Mouse (Mus musculus) thymus, adult 18-20 months (tissue): Measurements from ENCODE around the gene Wdr1.
A peak's percentile ranks its signal among the peaks of the same experiment; 100 is the strongest.
"Not testable (repeated sequence)": the region's sequence is repeated elsewhere in the genome, so short reads cannot be mapped to it uniquely, and the experiment has no call there.

Experiments
- DNase-seq, 2 experiments: peaks; one replicate each; pipeline ENCODE4 v3.0.0; 2022; ENCODE audit warnings: mixed read lengths in 2 of 2

The Wdr1 gene

DNA sequence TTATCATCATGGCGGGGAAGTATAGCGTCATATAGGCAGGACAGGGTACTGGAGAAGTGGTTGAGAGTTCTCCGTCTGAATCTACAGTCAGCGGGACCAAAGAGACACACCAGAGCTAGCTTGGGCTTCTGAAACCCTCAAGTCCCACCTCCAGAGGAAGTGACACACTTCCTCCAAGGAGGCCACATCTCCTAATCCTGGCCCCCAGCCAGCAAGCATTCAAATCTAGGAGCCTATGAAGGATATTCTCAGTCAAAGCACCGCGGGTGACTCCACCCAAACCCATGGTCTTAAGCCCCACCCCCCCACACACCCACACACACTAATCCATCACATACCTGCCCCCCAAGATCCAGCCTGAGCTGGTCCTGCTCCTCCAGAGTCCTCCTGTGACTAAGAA is 69.1 kb downstream of the Wdr1 start:
- no peak for DNase-seq

DNA sequence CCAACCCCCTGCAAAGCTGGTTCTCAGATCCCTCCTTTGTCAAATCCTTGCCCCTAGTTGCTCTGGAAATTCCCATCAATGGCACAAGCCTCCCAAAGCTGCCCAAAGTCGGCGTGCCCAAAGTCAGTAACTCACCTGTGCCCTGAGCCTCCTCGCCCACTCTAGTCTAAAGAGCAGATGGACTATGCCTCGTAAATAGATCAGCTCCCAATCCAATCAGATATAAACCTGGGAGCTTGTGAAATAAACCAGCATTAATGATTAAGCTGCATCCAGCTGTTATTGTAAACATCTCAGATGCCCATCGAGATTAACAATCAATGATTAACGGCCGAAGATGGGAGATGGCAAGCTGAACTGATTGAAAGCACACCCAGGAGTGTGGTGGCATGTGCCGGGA is 71.3 kb downstream of the Wdr1 start:
- no peak for DNase-seq

DNA sequence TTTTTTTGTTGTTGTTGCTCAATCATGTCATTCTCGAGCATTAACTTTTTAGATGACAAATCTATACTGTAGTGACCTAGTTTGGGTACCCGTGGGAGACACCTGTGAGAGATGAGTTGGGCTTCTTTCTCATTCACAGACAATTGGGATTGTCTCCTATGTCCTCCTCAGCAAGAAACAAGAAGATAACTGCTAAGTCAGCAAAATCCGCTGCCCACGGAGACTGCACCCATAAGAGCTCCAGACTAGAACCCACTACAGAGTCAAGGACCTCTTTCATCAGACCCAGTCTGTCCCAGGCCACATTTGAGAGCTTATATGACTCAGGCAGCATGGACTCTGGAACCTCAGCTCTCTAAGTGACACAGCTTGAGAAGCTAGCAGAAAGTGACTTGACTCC is 73.3 kb downstream of the Wdr1 start:
- DNase-seq, result no peak

DNA sequence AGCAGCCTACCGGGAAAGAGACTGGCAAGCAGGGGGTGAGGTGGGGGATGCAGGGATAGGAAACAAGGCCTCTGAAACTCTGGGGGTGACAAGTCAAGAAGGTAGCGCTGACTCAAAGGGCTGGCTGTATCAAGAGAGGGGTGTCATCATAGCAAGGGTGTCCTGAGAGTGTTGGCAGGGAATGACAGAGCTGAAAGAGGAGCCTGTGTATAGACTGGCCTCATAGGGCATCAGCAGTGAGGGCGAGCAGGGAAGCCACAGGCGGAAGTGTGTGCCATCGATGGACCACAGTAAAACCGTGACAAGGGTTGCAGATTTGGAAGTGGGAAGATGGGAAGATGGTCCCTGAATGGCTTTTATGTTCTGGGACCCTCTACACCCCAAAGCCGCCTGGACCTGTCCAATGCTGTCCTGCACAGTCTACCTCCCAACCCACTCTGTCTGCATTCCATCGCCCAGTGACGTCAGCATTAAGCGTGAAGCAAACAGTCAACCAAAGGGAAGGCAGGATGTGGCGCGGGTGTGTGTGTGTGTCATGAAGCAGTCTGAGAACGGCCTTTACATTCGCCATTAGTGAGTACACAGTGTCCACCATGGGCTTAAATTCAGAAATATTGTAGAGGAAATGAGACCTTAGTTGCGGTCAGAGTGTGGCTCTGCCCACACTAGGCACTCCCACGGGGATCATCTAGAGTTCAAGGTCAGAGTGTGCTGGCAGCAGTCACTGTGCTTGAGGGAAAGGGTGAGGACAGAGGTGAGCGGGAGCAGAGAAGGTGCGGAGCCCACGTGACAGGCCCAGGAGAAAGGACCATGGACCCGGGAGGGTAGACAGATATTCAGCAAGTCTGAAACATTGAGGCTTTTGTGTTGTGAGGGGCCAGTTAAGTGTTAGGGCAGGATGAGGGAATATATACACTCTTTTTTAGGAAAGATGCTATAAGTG is 74.1 kb downstream of the Wdr1 start:
- no peak for DNase-seq

DNA sequence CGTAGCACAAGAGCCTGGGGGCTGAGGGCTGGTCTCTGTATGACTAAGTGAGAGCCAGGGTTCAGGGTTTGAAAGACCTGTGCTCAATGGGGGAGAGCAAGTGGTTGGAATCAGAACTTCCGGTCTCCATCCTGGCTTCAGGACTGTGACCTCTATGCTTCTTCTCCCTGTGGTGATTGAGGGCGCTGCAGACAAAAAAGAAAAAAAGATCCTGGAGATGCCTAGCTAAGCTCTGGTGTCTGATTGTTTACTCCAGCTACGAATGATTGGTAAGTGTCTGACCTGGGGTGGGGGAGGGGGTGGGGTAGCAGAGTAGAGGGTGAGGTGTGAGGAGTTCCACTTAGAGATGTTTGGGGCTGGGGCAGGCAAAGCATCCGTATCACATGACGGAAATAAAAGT is 75.0 kb downstream of the Wdr1 start:
- DNase-seq, result no peak

DNA sequence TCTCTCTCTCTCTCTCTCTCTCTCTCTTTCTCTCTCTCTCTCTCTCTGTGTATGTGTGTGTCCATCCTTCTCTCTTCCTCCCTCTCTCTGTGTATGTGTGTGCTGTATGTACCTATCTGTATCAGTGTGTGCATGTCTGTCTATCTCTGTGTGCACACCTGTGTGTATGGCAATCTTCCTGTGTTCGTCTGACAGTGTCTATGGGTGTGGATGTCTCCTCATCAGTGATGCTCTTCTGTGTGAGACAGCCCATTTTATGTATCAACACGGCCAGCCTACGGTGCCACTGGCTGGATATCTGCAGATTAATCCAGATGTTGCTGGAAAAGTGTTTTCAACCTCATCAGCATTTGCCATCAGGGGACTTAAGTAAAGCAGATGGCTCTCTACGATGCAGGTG is 75.8 kb downstream of the Wdr1 start:
- no peak for DNase-seq

DNA sequence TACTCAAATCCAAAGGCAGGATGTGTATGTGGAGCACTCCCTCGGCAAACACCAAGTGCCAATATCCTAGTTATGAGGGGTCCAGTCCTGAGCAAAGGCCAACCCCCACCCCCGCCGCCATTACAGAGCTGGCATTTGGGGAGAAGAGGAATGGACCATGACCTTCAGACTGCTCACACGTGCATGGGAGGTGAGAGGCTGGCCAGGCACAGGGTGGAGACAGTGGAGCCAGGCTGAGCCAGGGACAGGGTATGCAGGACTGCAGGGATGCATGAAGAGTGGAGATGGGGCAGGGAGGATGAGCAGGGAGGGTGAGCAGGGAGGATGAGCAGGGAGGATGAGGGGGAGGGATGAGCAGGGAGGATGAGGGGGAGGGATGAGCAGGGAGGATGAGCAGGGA is 77.1 kb downstream of the Wdr1 start:
- no peak for DNase-seq

DNA sequence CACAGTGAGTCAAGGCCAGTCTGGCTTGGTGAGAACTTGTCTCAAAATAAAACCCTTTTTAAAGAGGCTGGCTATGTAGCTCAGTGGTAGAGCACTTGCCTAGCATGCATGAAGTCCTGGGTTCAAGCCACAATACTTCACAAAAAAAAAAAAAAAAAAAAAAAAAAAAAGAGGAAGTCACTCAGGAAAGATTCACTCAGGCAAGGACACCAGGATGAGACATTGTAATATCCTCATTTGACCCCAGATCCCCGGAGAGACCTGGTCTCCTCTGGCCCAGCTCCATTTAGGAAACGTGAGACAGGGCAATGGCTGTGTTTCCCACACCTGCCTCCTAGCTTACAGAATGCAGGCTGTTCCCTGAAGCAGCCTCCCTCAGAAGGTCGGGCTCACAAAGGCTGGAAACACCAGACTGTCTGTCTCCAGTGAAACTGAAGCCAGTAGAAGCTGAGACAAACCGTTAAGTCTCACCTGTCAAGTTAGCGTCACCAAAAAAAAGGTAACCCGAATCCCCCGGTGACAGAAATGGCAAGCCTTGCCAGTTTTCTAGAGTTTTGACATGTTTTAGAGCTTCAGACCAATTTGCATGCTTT is 79.4 kb downstream of the Wdr1 start:
- no peak for DNase-seq

DNA sequence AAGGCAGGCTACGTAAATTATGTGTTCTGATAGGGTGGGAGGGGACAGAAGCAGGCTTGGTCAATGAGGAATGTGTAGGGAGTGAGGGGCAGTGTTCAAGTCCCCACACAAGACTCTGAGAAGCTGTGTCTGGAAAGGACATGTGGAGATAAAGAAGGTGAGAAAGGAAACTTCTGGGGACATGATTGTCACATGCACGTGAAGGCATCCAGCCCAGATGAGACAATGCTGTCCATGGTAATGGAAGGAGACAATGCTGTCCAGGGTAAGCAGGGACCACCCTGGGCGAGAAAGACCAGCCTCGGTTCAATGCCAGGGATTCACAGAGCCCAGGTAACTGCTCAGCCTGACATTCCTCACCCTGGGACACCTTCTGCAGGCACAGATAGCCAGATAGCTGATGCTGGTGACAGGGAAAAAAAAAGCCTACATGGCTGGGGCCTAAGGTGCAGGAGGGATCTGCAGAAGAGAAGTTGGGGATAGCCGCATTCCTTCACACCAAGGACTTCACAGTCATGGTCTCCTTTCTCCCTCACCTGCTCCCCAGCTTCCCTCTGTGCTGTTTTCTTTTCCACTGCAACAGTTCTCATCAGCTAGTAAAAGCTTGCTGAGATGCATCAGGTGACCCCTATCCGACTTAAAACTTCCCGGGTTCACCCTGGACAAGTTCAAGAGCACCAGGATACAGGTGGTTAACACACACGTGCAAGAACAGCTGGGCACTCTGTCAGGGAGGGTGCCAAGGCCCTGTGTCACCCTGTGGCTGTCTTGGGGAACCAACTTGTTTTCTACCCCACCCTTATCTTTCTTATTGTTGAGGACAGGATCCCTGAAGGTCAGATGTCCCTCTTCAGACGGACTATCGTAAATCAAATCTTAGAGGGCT is 82.0 kb downstream of the Wdr1 start:
- DNase-seq, result no peak

DNA sequence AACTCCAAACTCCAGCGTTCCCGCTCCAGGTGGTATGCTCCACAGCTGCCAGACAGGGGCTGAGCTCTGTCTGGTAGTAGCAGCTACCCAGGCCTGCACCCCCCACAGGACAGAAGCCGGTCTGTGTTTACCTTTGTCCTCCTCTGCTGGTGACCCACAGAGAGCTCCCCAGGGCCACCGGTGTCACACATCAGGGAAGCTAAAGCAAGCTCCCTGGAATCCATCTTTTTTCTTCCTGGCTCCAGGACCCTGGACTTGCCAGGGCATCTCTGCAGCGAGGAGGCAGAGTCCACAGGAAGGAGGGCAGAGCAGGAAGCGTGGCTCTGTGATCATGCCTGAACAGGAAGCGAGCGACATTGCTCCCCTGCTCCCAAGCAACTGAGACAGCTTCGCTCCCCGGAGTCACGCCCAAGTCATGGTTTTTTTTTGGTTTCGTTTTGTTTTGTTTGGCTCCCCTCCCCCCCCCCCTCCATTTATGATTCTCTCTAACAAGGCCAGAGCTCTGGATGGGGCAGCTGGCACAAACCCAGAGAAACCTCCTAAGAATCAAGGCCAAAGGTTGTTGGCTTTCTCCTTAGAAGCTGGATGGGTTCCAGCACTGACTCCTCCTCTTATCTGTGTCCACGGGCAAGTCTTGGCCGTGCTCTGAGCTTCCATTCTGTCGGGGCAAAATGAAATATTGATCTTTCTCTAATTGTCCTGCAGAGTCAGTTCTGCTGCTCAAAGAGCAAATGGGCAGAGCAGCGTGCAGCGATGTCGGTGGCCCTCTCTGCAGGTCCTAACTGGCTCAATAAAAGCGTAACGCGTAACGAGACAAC is 82.9 kb downstream of the Wdr1 start:
- peak; percentile 51 to 64 for DNase-seq

DNA sequence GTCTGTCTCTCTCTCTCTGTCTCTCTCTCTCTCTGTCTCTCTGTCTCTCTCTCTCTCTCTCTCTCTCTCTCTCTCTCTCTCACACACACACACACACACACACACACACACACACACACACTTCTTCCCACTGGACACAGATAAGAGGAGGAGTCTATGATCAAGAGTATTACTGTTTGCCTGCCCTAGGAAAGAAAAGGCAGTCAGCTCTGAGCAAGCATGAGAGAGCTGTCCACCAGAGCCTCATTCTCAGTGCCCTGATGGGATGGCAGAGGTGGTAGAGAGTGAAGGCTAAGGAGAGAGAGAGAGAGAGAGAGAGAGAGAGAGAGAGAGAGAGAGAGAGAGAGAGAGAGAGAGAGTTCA is 83.5 kb downstream of the Wdr1 start:
- DNase-seq, result not testable (repeated sequence)

DNA sequence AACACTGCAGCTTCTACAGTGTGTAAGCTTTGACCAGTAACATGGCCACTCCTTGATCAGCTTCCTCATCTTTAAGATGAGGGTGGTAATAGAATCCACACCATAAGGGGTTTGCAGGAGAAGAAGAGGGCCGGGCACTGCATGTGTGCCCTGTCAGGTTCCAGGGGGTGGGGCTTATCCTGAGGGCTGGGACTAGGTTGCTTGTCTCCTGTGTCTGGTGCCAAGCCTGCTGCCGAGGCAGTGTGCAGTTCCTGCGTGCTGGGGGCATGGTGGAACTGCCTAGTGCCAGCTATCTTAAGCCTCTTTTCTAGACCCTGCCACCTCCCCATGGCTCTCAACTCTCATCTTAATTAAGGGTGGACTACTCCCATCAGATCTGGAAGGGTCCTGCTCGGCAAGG is 84.0 kb downstream of the Wdr1 start:
- peak; percentile 35 to 37 for DNase-seq

DNA sequence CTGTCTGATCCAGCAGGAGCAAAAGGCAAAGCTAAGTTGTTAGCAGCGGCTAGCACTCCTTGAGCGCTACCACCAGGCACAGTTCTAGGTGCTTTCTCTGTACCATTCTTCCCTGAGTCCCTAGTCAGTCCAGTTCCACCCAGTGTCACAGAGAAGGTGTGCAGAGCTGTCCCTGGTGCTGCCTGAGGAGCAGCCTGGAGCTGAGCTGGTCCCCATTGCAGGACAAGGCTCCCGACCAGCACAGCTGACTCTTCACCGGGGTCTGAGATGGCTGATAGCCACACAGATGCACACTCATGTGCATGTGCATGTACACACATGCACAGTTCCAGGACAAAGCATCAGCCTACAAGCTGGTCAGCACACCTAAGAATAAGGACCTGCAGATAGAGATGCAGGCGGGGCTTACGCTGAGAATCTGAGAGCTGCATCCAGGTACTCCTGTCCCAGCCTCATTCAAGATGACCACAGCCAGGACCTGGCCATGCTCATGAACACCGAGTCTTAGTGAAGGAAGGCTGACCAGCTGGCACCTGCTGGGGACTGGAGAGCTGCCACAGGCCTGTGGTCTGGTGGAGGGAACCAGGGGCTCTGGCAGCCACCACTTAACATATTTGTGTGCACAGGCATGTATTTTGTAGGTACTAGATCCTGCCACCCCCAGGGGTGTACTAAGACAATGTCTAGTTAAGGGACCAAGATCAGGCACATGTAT is 85.1 kb downstream of the Wdr1 start:
- DNase-seq, result no peak

DNA sequence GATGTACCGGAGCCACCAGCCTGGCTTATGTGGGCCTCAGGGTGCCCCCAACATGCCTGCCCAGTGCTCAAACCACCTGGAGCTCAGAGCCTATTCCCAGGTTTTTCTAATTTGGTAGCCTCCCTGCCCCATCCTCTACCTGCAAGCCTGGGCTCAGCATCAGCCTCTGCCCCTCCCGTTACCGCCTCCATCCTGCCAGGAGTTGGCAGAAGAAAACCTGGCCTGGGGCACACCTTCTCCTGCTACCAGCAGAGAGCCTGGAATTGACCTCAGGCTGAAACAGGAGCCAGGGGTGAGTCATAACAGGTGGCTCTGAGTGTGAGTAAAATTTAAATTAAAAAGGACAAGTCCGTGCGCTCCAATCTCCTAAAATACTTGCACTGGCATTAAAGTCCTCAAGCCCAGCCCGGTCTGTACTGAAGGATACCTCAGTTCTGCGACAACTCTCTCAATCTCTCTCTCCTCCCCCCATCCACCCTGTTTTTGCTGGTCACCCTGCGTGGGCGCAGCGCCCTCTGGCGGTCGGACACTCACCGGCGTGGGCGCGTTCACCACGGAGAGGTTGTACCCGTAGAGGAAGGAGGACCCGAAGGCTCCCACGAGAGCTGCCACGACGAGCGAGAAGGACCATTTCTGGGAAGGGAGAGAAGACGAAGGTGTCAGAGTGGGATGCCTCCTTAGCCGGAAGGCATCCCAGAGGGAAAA is 86.0 kb downstream of the Wdr1 start:
- no peak for DNase-seq
